Mouse (Mus musculus): ENCODE data around the gene Fam240a. TPM values are rescaled to one million over a fixed set of nuclear protein-coding genes. Genes with fewer than 3 reads are reported as not detected.

The Fam240a gene
- polyA plus RNA-seq, 1 experiment = 0.35 TPM

- DNase-seq (ENCODE audit: low read depth in 1 of 2, low spot score in 2 of 2) = no peak
- peak within 1 kb of the TSS; percentile 86 for H3K27ac ChIP-seq (ENCODE audit: insufficient read depth, low read length)
- H3K4me1 ChIP-seq (ENCODE audit: control insufficient read depth, insufficient read depth, insufficient read length) = no peaks in the 10 kb centered on the region; the same call in 1 of the 2 replicates
- 32% methylated on average over 12 of the region's 12 CpGs for WGBS
- TF ChIP-seq POLR2A (IDR thresholded peaks at IDR 0.05; ENCODE audit: low read depth, low read length) (no peak), CTCF (IDR thresholded peaks at IDR 0.05; ENCODE audit: extremely low read depth, insufficient read depth, insufficient read length, insufficient replicate concordance) (no peak)
- no peaks in the 10 kb centered on the region; the same call in 1 of the 2 replicates for H3K27me3 ChIP-seq (ENCODE audit: control insufficient read depth, insufficient read depth, low read length)
- H3K36me3 ChIP-seq (ENCODE audit: control insufficient read depth, insufficient read depth, low read length) = no peaks in the 10 kb centered on the region
- peak within 1 kb of the TSS; percentile 72 for H3K4me3 ChIP-seq (ENCODE audit: extremely low read depth, insufficient read depth, insufficient read length)
Measured at GRCm38 (mm10) chr9:110879191-110879920, 37.3 kb downstream of the Fam240a start, which contains the start of gene Als2cl. TSS of gene Als2cl (plus strand) at chr9:110879870.

GRCm38 (mm10) chr9:110877888-110878287 lies 38.8 kb downstream of the Fam240a start:
- Histone ChIP-seq H3K36me3 (ENCODE audit: control insufficient read depth, insufficient read depth, low read length) (no peaks in the 10 kb centered on the region), H3K27me3 (ENCODE audit: control insufficient read depth, insufficient read depth, low read length) (no peaks in the 10 kb centered on the region; the same call in 1 of the 2 replicates), H3K27ac (ENCODE audit: insufficient read depth, low read length) (0 out of 2 replicates have a peak overlapping the region, but pooled peaks have one; percentile 5), H3K4me1 (ENCODE audit: control insufficient read depth, insufficient read depth, insufficient read length) (no peaks in the 10 kb centered on the region; the same call in 1 of the 2 replicates), H3K4me3 (ENCODE audit: extremely low read depth, insufficient read depth, insufficient read length) (no peak overlapping the region)
- no peak for TF ChIP-seq POLR2A (IDR thresholded peaks at IDR 0.05; ENCODE audit: low read depth, low read length)
- no peak for TF ChIP-seq CTCF (IDR thresholded peaks at IDR 0.05; ENCODE audit: extremely low read depth, insufficient read depth, insufficient read length, insufficient replicate concordance)
- no peak for DNase-seq (ENCODE audit: low read depth in 1 of 2, low spot score in 2 of 2)
- WGBS = 77% methylated on average over 5 of the region's 5 CpGs

- no peaks in the 10 kb centered on the region for H3K36me3 ChIP-seq (ENCODE audit: control insufficient read depth, insufficient read depth, low read length)
- H3K4me1 ChIP-seq (ENCODE audit: control insufficient read depth, insufficient read depth, insufficient read length) = no peaks in the 10 kb centered on the region; the same call in 1 of the 2 replicates
- no peaks in the 10 kb centered on the region; the same call in 1 of the 2 replicates for H3K27me3 ChIP-seq (ENCODE audit: control insufficient read depth, insufficient read depth, low read length)
- DNase-seq (ENCODE audit: low read depth in 1 of 2, low spot score in 2 of 2) = no peak
- H3K27ac ChIP-seq (ENCODE audit: insufficient read depth, low read length) = peak overlapping the region; percentile 5; the same call in 1 of the 2 replicates
- TF ChIP-seq CTCF (IDR thresholded peaks at IDR 0.05; ENCODE audit: extremely low read depth, insufficient read depth, insufficient read length, insufficient replicate concordance) = no peak
- TF ChIP-seq POLR2A (IDR thresholded peaks at IDR 0.05; ENCODE audit: low read depth, low read length) = no peak
- WGBS = 61% methylated on average over 1 of the region's 1 CpGs
- no peak overlapping the region for H3K4me3 ChIP-seq (ENCODE audit: extremely low read depth, insufficient read depth, insufficient read length)
Measured at GRCm38 (mm10) chr9:110877353-110877752, 39.3 kb downstream of the Fam240a start.

GRCm38 (mm10) chr9:110875288-110875695 lies 41.4 kb downstream of the Fam240a start:
- Histone ChIP-seq H3K36me3 (ENCODE audit: control insufficient read depth, insufficient read depth, low read length) (no peaks in the 10 kb centered on the region), H3K4me3 (ENCODE audit: extremely low read depth, insufficient read depth, insufficient read length) (no peak overlapping the region), H3K4me1 (ENCODE audit: control insufficient read depth, insufficient read depth, insufficient read length) (no peaks in the 10 kb centered on the region; the same call in 1 of the 2 replicates), H3K27me3 (ENCODE audit: control insufficient read depth, insufficient read depth, low read length) (no peaks in the 10 kb centered on the region; the same call in 1 of the 2 replicates), H3K27ac (ENCODE audit: insufficient read depth, low read length) (no peak overlapping the region)
- 78% methylated on average over 6 of the region's 6 CpGs for WGBS
- TF ChIP-seq POLR2A (IDR thresholded peaks at IDR 0.05; ENCODE audit: low read depth, low read length) = no peak
- TF ChIP-seq CTCF (IDR thresholded peaks at IDR 0.05; ENCODE audit: extremely low read depth, insufficient read depth, insufficient read length, insufficient replicate concordance) = no peak
- no peak for DNase-seq (ENCODE audit: low read depth in 1 of 2, low spot score in 2 of 2)

- Histone ChIP-seq H3K27ac (ENCODE audit: insufficient read depth, low read length) (no peak overlapping the region), H3K36me3 (ENCODE audit: control insufficient read depth, insufficient read depth, low read length) (no peaks in the 10 kb centered on the region), H3K4me1 (ENCODE audit: control insufficient read depth, insufficient read depth, insufficient read length) (no peaks in the 10 kb centered on the region; the same call in 1 of the 2 replicates), H3K27me3 (ENCODE audit: control insufficient read depth, insufficient read depth, low read length) (no peaks in the 10 kb centered on the region), H3K4me3 (ENCODE audit: extremely low read depth, insufficient read depth, insufficient read length) (no peak overlapping the region)
- TF ChIP-seq CTCF (IDR thresholded peaks at IDR 0.05; ENCODE audit: extremely low read depth, insufficient read depth, insufficient read length, insufficient replicate concordance) (no peak), POLR2A (IDR thresholded peaks at IDR 0.05; ENCODE audit: low read depth, low read length) (no peak)
- no peak for DNase-seq (ENCODE audit: low read depth in 1 of 2, low spot score in 2 of 2)
- WGBS = 84% methylated on average over 3 of the region's 3 CpGs
Measured at GRCm38 (mm10) chr9:110874660-110875191, 41.9 kb downstream of the Fam240a start.

GRCm38 (mm10) chr9:110873681-110874659 lies 42.7 kb downstream of the Fam240a start:
- DNase-seq (ENCODE audit: low read depth in 1 of 2, low spot score in 2 of 2) = no peak
- H3K27ac ChIP-seq (ENCODE audit: insufficient read depth, low read length) = no peak overlapping the region
- no peaks in the 10 kb centered on the region; the same call in 1 of the 2 replicates for H3K4me1 ChIP-seq (ENCODE audit: control insufficient read depth, insufficient read depth, insufficient read length)
- H3K36me3 ChIP-seq (ENCODE audit: control insufficient read depth, insufficient read depth, low read length) = no peaks in the 10 kb centered on the region
- no peaks in the 10 kb centered on the region for H3K27me3 ChIP-seq (ENCODE audit: control insufficient read depth, insufficient read depth, low read length)
- TF ChIP-seq POLR2A (IDR thresholded peaks at IDR 0.05; ENCODE audit: low read depth, low read length) (no peak), CTCF (IDR thresholded peaks at IDR 0.05; ENCODE audit: extremely low read depth, insufficient read depth, insufficient read length, insufficient replicate concordance) (no peak)
- 31% methylated on average over 40 of the region's 40 CpGs for WGBS
- peak overlapping the region; percentile 13; the same call in 1 of the 2 replicates for H3K4me3 ChIP-seq (ENCODE audit: extremely low read depth, insufficient read depth, insufficient read length)

Data from spleen, adult 2 months (tissue).